Mouse (Mus musculus) liver, adult 2 months (tissue): Measurements from ENCODE around the gene Mab21l1. TPM values are rescaled to one million over a fixed set of nuclear protein-coding genes. Genes with fewer than 3 reads are reported as not detected.

ENCODE experiments used
- DNase-seq: peaks from one replicate; pipeline ENCODE4 v3.0.0-alpha.2; 2011; ENCODE audit warnings: low read depth, low spot score; ENCODE audit errors: extremely low read depth
- H3K27ac ChIP-seq: fragments of 200-500 bp; replicated peaks from 2 replicates; pipeline ENCODE4 v1.5.1; 2012; ENCODE audit warnings: low read depth, mild to moderate bottlenecking, control low read depth, inconsistent platforms, low read length; ENCODE audit not compliant: insufficient read depth
- H3K27me3 ChIP-seq: fragments of 200-500 bp; 2 replicates; pipeline ENCODE4 v1.6.1; 2012; ENCODE audit warnings: mild to moderate bottlenecking, moderate library complexity, low read length, inconsistent platforms; ENCODE audit not compliant: control insufficient read depth, insufficient read depth
- H3K36me3 ChIP-seq: fragments of 200-500 bp; 2 replicates; pipeline ENCODE4 v1.6.1; 2012; ENCODE audit warnings: low read length, inconsistent platforms; ENCODE audit not compliant: control insufficient read depth, insufficient read depth
- H3K4me1 ChIP-seq: fragments of 200-500 bp; 2 replicates; pipeline ENCODE4 v1.6.1; 2011; ENCODE audit warnings: low read length; ENCODE audit not compliant: control insufficient read depth, insufficient read depth
- H3K4me3 ChIP-seq: fragments of 200-500 bp; 2 replicates; pipeline ENCODE4 v1.5.1; 2011; ENCODE audit warnings: low read depth, mild to moderate bottlenecking, control low read depth, low read length, moderate library complexity; ENCODE audit not compliant: insufficient read depth
- H3K79me2 ChIP-seq: fragments of 200-500 bp; 2 replicates; pipeline ENCODE4 v1.6.1; 2012; ENCODE audit warnings: inconsistent platforms, mild to moderate bottlenecking, low read length, moderate library complexity; ENCODE audit not compliant: control insufficient read depth, insufficient read depth
- H3K9ac ChIP-seq: fragments of 200-500 bp; 2 replicates; pipeline ENCODE4 v1.6.1; 2012; ENCODE audit warnings: low read depth, mild to moderate bottlenecking, control low read depth, inconsistent platforms, low read length
- CTCF ChIP-seq: fragments of 200-500 bp; IDR thresholded peaks from 2 replicates; pipeline ENCODE4 v1.5.1; 2011; ENCODE audit warnings: low read depth, low read length, control low read depth
- POLR2A ChIP-seq: fragments of 200-500 bp; IDR thresholded peaks from 2 replicates; pipeline ENCODE4 v1.6.1; 2011; ENCODE audit warnings: low read length, control low read depth; ENCODE audit not compliant: insufficient read depth; ENCODE audit errors: extremely low read depth
- WGBS: fragments of 180-500 bp; shearing (Covaris S2); methylation state at CpG from one replicate; pipeline ENCODE4 v1.1.7; 2018; 5-methylcytosine and 5-hydroxymethylcytosine counted together
- polyA plus RNA-seq: library from polyadenylated mRNA; depleted of rRNA; stranded (reverse); fragments of >200 nt; gene quantifications from 2 replicates; pipeline ENCODE4 v1.2.3, GENCODE M21; 2012
- total RNA-seq: library from RNA; depleted of rRNA; stranded (reverse); fragments of >200 nt; gene quantifications from 2 replicates; pipeline ENCODE4 v1.2.3, GENCODE M21; 2014

Mab21l1 gene
- total and polyA plus RNA-seq, 2 experiments: not detected

- no peaks in the 10 kb centered on the region for H3K4me1 ChIP-seq
- WGBS: 85% methylated on average over 11 of the region's 11 CpGs
- TF ChIP-seq POLR2A (no peak), CTCF (no peak)
- no peak for DNase-seq
- no peak overlapping the region for H3K27ac ChIP-seq
- H3K36me3 ChIP-seq: no peaks in the 10 kb centered on the region
- no peak overlapping the region for H3K4me3 ChIP-seq
- H3K9ac ChIP-seq: no peak overlapping the region
- H3K79me2 ChIP-seq: no peaks in the 10 kb centered on the region
- no peaks in the 10 kb centered on the region; the same call in 1 of the 2 replicates for H3K27me3 ChIP-seq
These were observed 31.8 kb upstream of the Mab21l1 start for GRCm38 (mm10) chr3:55750445-55751065.

GRCm38 (mm10) chr3:55751363-55751762 lies 30.9 kb upstream of the Mab21l1 start:
- no peaks in the 10 kb centered on the region for H3K79me2 ChIP-seq
- TF ChIP-seq POLR2A (no peak), CTCF (no peak)
- H3K36me3 ChIP-seq: no peaks in the 10 kb centered on the region
- no peak overlapping the region for H3K27ac ChIP-seq
- WGBS: 90% methylated on average over 5 of the region's 5 CpGs
- no peaks in the 10 kb centered on the region; the same call in 1 of the 2 replicates for H3K27me3 ChIP-seq
- no peaks in the 10 kb centered on the region for H3K4me1 ChIP-seq
- no peak overlapping the region for H3K9ac ChIP-seq
- no peak overlapping the region for H3K4me3 ChIP-seq
- DNase-seq: no peak

- 91% methylated on average over 4 of the region's 4 CpGs for WGBS
- Histone ChIP-seq H3K27ac (no peak overlapping the region), H3K4me3 (no peak overlapping the region), H3K36me3 (no peaks in the 10 kb centered on the region), H3K79me2 (no peaks in the 10 kb centered on the region), H3K9ac (no peak overlapping the region), H3K27me3 (no peaks in the 10 kb centered on the region; the same call in 1 of the 2 replicates), H3K4me1 (no peaks in the 10 kb centered on the region)
- no peak for TF ChIP-seq POLR2A
- TF ChIP-seq CTCF: no peak
- no peak for DNase-seq
These were observed 29.8 kb upstream of the Mab21l1 start for GRCm38 (mm10) chr3:55752558-55752957.

- Histone ChIP-seq H3K27ac (no peak overlapping the region), H3K36me3 (no peaks in the 10 kb centered on the region), H3K4me3 (no peak overlapping the region), H3K79me2 (no peaks in the 10 kb centered on the region), H3K4me1 (no peaks in the 10 kb centered on the region), H3K27me3 (no peaks in the 10 kb centered on the region; the same call in 1 of the 2 replicates), H3K9ac (no peak overlapping the region)
- DNase-seq: no peak
- no peak for TF ChIP-seq POLR2A
- no peak for TF ChIP-seq CTCF
- 96% methylated on average over 6 of the region's 6 CpGs for WGBS
These were observed 28.4 kb upstream of the Mab21l1 start for GRCm38 (mm10) chr3:55753872-55754271.

GRCm38 (mm10) chr3:55754981-55755608 lies 27.2 kb upstream of the Mab21l1 start:
- H3K27me3 ChIP-seq: no peaks in the 10 kb centered on the region; the same call in 1 of the 2 replicates
- no peak overlapping the region for H3K9ac ChIP-seq
- DNase-seq: no peak
- no peak for TF ChIP-seq CTCF
- no peak for TF ChIP-seq POLR2A
- no peaks in the 10 kb centered on the region for H3K4me1 ChIP-seq
- no peaks in the 10 kb centered on the region for H3K79me2 ChIP-seq
- H3K4me3 ChIP-seq: no peak overlapping the region
- no peaks in the 10 kb centered on the region for H3K36me3 ChIP-seq
- WGBS: 88% methylated on average over 6 of the region's 6 CpGs
- H3K27ac ChIP-seq: no peak overlapping the region
